Mouse (Mus musculus): ENCODE results near the gene Stk25. TPM values are rescaled to one million over a fixed set of nuclear protein-coding genes. Genes with fewer than 3 reads are reported as not detected.
A peak's percentile ranks its signal among the peaks of the same experiment; 100 is the strongest.
"Not testable (repeated sequence)": the region's sequence is repeated elsewhere in the genome, so short reads cannot be mapped to it uniquely, and the experiment has no call there.

Gene Stk25
- 100 to 1,000 TPM in 1 of 2 experiments, 10 to 100 TPM in 1; 98.9 to 106 TPM for total RNA-seq (2021)
- long read RNA-seq, experiment 1, full-length matches to known transcripts, result 110 of 129 reads
- long read RNA-seq, experiment 1, partial matches to known transcripts, result 10 of 129 reads
- long read RNA-seq, experiment 1, other reads (novel, unspliced or antisense), result 9 of 129 reads
- long read RNA-seq, experiment 2, full-length matches to known transcripts, result 102 of 114 reads
- long read RNA-seq, experiment 2, partial matches to known transcripts, result 7 of 114 reads
- long read RNA-seq, experiment 2, other reads (novel, unspliced or antisense), result 5 of 114 reads

DNA sequence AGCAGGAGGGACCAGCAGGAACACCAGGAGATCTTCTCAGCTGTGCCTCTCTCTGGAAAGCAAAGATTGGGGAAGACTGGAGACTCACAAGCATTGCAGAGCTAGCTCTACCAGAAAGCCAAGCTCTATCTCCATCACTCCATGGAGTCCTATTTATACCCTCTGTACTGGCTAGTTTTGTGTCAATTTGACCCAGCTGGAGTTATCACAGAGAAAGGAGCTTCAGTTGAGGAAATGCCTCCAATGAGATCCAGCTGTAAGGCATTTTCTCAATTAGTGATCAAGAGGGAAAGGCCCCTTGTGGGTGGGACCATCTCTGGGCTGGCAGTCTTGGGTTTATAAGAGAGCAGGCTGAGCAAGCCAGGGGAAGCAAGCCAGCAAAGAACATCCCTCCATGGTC lies at the start of gene Stk25:
Gene Stk25 (minus strand): TSS at position 101 of the 400 bp plus-strand sequence.
- DNase-seq; intact Hi-C loops (cut with DNase I): not testable (repeated sequence)

DNA sequence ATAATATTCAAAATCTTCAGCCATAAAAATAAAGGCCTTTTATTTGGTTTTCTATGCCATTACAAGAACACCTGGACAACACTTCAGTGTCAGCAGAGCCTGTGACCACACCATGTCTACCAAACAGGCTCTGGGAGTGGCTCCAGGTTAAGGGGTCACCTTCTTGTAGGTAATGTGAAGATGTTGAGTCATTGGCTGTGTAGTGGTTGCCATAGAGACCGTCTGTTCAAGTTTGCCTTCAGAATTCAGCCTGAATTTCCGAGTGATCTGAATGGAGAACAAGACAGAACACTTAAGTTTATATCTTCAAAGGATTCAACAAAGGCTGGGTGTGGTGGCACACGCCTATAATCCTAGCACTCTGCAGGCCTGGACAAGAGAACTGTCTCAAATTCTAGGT lies 46.9 kb upstream of the Stk25 start:
- intact Hi-C loops (cut with DNase I), result no loop called here
- DNase-seq, result no peak

DNA sequence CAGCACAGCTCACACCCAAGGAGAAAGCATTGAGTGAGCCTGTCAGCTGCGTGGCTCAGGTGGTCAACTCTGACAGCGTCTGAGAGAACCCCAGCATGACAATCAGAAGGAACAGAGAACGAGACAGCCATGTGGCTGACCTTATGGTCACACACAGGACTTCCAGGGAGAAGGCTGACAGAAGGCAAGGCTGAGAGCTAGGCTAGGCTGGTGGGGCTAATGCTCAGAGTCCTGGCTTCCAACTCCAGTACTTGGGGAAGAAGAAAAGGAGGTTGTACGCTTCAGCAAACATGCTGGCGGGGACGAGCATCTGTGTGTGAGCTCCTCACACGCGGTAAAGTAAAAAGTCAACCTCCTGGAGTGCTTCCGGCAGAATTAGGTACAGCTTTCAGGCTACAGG lies 45.9 kb upstream of the Stk25 start:
- intact Hi-C loops (cut with DNase I), result no loop called here
- no peak for DNase-seq

DNA sequence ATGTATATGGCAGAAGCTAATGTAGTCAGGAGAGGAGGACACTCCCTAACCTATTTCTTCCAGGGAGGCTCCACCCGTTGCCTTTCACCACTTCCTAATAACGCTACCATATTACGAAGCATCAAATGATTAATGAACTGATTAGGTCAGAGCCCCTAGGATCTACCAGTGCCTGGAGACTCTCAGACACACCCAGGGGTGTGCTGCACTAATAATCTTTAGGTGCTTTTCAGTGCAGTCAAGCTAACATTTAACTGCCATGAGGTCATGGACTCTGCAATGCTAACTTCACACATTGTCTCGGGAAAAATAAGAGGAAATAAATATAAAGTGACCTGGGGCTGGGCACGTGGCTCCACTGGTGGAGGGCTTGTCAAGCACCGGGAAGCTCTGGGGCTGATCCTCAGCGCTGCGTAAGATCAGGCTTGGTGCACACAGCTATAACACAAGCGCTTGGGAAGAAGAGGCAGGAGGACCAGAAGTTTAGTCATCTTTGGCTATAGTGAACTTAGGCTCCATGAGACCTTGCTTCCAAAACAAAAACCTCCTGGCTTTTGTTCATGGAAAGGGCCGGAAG lies 45.1 kb upstream of the Stk25 start:
- intact Hi-C loops (cut with DNase I), result no loop called here

DNA sequence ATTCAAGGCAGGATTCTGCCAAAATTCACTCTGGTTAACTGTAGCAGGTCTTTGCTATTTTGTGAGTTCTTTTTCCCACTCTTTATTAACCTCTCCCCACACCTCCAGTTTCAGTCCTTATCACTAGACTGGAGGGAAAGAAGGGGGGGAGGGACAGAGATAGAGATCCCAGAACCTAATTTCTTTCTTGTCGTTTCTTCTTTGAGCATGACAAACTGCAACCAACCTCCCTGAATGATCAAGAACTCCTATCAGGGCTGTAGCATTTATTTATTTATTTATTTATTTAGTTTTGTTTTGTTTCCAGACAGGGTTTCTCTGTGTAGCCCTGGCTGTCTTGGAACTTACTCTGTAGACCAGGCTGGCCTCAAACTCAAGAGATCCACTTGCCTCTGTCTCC lies 43.6 kb upstream of the Stk25 start:
- no peak for DNase-seq
- intact Hi-C loops (cut with DNase I), result no loop called here

More for the DNA sequence above, 45.1 kb upstream of the Stk25 start:
- no peak for DNase-seq

DNA sequence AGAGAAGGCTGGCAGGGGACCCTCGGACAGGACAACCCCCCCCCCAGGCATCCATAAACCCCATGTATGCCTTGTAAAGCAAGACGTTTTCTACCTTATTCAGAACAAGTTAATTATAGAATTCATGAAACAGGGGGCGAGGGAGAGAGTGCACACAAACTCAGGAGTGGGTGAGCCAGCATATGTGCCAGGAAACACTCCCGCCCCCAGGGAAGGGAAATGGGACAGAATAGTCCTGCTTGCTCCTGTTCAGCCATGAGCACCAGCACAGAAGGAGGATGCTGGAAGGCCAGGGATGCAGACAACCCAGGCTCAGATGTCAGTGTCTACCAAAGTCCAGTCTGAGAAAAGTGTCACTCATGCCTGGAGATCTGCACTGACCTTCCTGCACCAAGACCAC lies 40.7 kb upstream of the Stk25 start:
- intact Hi-C loops (cut with DNase I), result no loop called here
- no peak for DNase-seq

DNA sequence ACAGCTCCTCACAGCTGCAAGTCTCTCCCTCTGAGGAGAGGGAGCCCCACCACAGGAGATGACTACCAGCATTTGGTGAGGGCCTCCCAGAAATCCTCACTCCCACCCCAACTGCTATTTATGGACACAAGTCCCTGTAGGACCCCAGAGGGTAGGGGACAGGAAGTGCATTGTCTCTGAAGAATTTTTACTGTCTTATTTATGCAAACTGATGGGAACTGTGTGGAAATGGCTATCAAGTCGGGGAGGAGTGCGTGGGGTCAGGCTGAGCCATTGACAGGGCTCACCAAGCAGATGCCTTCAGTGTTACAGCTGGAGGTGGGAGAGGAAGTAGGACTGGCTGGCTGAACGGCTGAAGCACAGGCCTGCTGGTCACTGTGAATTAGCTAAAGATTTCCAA lies 38.9 kb upstream of the Stk25 start:
- no peak for DNase-seq
- intact Hi-C loops (cut with DNase I), result no loop called here

DNA sequence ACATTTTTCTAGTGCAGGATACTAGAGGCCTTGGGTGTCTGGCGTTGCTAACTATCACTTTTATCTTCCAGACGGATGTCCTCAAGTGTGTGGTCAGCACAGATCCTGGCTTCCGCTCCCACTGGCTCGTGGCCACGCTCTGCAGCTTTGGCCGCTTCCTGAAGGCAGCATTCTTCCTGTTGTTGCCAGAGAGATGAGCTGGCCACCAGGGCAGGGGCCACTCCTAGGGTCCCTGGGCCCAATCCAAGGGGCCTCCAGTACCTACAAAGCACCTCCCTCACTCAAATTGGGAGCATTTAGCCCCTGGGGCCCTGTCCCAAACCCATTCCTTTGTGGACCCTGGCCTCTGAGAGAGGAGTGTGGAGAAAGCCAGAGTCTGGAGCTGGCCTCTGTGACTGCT lies 36.5 kb upstream of the Stk25 start:
- DNase-seq, result peak; percentile 79 to 82
- intact Hi-C loops (cut with DNase I), result no loop called here

DNA sequence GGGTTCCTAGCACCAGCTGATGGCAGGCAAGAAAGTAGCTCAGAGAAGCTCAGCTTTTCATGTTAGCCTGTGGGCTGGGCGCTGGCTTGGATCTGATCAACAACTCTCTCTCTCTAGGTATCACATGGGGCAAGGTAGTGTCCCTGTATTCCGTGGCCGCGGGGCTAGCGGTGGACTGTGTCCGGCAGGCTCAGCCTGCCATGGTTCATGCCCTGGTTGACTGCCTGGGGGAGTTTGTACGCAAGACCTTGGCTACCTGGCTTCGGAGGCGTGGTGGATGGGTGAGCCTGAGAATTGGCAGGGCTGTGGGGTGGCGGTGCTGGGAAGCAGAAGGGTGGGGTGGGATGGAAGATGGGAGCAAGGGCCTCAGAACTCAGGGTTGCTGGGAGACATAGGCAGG lies 35.5 kb upstream of the Stk25 start:
- intact Hi-C loops (cut with DNase I), result no loop called here

DNA sequence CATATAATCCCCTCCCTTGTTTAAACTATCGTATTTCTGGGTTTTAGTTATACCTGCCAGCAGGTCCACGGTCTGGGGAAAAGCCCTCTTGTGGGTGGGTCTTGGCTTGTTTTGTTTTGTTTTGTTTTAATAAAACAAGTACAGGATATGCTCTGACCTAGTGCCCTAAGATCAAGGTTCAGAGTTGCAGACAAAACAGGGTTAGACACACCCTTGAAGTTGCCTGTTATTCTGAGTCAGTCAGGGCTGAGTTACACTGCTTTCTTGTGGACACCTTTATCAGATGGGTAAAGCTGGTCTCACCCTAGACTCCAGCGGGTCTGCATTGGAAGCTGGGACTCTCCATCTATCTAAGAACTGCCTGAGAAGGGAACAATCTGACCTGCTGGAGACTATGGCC lies 35.0 kb upstream of the Stk25 start:
- intact Hi-C loops (cut with DNase I), result no loop called here
- no peak for DNase-seq

More for the DNA sequence above, 35.5 kb upstream of the Stk25 start:
- no peak for DNase-seq

DNA sequence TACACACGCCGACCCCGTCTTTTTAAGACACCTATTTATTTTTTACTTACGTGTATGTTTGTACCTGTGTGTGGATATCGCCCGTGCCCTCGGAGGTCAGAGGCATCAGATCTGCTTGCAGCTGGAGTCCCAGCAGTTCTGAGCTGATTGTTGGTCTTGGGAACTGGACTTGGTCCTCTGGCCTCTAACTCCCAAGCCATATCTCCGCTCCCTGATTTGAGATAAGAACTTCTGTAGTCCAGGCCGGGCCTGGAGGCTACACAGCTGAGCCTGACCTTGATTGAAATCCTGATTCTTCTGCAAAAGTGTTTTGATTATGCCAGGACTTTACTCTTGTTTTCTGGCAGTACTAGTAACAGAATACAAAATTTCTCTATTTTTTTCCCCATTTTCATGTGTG lies 34.3 kb upstream of the Stk25 start:
- no peak for DNase-seq
- intact Hi-C loops (cut with DNase I), result no loop called here

DNA sequence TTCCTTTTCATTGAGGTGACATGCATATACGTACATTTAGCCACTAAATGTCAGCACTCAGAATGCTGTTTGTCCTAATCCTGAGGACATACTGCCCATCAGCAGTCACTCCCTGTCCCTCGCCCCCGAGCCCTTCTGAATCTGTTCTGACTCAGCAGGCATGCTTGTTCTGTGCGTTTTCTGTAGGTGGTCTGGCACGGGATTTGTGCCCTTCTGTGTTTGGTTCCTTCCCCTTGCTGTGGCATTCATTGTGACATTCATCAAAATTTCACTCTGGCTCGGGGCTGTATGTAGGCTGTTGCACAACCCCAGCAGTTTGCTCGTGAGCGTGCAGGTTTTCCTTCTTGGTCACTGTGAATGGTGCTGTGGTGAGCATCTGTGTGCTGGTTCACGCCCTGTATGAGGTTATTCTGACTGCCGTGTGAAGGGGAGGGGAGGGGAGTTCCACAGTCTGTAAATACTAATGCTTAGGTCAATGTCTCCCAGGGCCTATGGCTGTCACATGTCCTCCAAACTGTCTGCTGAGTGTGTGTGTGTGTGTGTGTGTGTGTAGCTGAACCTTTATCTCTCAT lies 33.4 kb upstream of the Stk25 start:
- DNase-seq, result no peak
- intact Hi-C loops (cut with DNase I), result no loop called here

DNA sequence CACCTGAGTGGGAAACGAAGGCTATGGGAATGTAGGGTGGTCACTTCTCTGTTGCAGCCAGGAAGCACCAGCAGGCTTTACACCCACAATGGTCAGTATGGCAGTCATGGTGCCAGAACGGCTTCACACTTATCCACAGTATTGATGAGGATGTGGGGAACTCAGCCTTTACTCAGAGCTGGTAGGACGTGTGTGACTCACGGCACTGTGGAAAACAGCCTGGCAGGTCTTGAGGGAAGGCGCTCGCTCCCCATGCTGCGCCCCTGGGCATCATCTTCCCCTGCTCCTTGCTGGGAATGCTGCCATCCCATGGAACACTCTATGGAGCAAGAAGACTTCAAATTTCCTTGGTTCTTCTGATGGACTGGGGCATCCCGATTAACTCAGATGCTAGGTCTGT lies 32.6 kb upstream of the Stk25 start:
- no peak for DNase-seq
- intact Hi-C loops (cut with DNase I), result no loop called here

DNA sequence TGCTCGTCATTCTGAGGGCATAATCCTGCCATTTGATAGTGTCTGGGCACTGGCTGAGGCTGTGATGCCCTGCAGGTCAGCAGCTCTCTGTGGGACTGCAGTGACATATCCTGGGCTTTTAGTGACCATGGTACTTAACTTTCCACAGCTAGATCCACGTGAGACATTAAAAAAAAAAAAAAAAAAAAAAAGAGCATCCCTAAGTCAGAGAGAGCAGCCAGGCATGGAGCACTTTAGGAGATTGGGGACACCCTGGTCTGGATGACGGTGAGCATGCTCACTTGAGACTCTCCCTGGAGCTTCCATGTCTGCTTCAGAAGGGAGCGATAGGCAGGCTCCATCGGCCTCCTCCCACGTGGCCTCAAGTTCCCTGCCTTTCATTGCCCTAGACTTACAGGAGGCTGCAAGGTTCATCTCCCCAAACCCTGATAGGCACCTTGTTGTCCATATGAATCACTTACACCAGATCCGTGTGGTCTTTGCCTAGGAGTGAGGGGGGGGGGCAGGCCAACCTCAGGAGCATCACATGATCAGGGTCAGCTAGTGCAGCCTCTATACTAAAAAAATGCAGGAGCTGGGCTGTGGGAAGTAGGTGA lies 31.5 kb upstream of the Stk25 start:
- DNase-seq, result no peak
- intact Hi-C loops (cut with DNase I), result loop anchor here (5.0 kb wide), 1 partner anchor 53 kb away; no protein-coding TSS in a partner anchor

DNA sequence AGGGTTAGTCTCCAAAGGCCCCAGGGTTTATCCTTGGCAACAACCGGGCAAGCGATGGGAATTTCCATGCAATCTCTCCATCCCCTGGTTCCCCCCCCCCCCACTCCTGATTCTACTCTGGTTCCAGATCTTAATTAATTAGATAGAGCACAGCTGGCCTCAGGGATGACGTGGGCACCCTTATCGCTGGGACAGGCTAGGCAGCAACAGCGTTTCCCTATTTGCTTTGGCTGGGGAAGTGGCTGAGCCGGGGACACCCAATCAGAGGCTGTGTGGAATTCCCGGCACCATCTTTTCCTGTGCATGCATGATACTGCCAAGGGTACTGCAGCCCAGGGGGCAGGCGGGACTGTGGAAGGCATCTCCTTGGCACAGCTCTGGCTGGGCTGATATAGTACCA lies 29.7 kb upstream of the Stk25 start:
- DNase-seq, result peak; percentile 15 to 46
- intact Hi-C loops (cut with DNase I), result loop anchor here (5.0 kb wide), 1 partner anchor 51 kb away; no protein-coding TSS in a partner anchor

DNA sequence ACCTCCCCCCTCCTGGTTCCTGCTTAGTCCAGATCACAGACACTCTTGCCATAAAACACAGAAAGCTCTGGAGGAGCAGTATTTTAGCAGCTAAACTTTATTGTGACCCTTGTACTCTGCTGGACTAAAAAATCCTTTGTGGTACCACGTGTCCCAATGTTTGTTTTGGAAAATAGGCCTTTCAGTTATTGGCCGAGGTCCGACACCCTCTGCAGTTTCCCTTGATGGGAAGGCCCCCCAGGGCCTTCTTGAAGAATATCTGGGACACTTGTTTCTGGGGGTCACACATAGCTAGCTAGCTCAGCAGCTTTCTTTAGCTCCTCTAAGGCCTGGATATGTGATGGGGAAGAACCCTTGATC lies 28.5 kb upstream of the Stk25 start:
- DNase-seq, result no peak
- intact Hi-C loops (cut with DNase I), result loop anchor here (5.0 kb wide), 1 partner anchor 50 kb away; no protein-coding TSS in a partner anchor

DNA sequence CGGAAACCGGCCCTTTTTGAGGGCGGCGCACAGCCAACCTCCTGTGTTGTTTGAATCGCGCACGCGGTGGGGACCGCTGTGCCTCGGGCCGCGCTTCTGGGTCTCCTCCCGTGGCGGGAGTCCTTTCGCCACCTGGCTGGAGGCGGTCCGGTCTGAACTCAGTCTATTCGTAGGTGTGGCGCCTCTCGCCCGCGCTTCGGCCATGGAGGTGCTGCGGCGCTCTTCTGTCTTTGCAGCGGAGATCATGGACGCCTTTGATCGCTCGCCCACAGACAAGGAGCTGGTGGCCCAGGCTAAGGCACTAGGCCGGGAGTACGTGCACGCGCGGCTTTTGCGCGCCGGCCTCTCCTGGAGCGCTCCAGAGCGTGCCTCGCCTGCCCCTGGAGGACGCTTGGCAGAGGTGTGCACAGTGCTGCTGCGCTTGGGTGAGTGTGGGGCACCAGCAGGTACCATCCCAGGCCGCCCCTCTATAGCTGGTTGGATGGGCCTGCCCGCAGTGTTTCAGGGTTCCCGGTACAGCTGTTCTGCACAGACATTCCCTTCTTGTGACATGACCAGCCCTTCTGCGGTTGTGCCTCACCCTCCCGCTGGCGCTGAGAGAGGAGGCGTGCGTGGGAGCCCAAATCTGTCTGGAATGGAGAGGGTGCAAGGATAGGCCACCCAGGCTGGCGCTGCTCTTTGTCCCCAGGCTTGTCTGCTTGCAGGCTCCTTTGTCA lies 27.9 kb upstream of the Stk25 start:
- peak; percentile 47 to 62 for DNase-seq
- intact Hi-C loops (cut with DNase I), result loop anchor here (5.0 kb wide), 1 partner anchor 49 kb away; no protein-coding TSS in a partner anchor

DNA sequence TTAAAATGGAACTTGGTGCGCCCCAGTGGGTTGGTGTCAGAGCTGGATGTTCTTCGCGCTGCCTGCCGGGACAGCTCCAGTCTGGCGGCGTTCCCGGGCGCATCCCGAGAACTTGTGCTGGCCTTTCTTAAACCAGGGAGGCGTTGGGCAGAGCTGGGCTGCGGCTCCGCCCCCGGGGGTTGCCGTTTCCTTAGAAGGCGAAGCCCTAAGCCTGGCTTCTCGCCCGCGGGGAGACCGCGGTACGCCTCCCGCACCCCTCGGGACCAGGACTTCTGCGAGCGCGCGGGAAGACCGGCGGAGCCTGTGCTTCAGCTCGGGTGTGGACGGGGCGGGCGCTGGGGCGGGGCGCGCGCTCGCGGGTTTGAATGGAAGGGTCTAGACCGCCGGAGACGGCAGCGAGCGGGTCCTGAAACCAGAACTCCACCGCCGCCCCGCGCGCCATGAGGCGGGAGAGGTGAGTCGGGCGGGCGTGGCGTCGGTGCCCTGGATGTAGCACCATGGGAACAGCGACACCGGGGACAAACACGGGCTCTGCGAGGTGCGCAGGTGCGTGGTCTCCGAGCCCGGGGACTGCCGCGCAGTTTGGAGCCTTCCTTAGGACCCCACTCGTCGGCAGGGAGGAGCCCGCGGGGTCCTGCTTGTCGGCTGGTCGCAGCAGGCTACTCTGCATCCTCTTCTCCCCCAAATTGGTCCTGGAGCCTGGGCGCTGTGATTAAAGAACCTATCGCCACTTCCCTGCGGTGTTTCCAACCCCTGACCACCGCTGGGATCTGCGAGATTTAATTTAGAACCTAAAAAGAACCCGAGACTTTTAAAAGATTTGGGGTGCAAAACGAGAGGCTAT lies 27.2 kb upstream of the Stk25 start, which contains the start of gene Bok:
Gene Bok (plus strand): TSS at position 260 of the 844 bp plus-strand sequence.
- intact Hi-C loops (cut with DNase I), result loop anchor here (5.0 kb wide), 1 partner anchor 48 kb away; no protein-coding TSS in a partner anchor
- DNase-seq, result peak; percentile 85 to 86

DNA sequence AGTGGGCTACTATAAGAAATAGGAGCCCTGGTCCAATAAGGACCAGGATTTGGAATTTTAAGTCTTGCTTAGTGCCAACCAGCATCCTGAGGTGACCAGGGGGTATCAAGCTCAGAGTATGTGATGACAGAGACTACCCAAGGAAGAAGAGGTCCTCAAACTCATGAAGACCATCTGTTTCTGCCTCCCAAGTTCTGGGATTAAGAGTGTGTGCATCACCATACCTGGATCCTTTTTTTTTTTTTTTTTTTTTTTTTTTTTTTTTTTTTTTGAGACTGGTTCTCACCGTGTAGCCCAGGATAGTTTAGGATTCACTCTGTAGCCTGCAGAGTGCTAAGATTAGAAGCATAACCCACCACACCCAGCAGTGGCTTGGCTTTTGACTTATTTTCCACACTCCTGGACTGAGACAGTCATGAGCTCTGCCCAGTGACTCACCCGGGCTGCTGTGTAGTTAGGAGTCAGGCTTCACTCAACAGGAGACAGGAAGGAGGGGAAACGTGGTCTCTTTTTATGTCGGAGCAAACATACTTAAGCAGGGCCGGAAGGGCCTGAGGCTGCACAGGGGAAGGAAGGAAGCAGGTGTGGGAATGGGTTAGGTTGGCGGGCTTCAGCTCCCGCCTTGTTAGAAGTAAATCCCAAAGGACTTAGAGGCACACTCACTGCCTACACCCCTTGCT lies 21.6 kb upstream of the Stk25 start:
- DNase-seq, result peak; percentile 29 to 30
- intact Hi-C loops (cut with DNase I), result no loop called here
